Mouse (Mus musculus) CH12.LX (cell line): Measurements from ENCODE around the gene Gm20604.

ENCODE experiments used
- CHD2 ChIP-seq: IDR thresholded peaks from 2 replicates; pipeline ENCODE4 v1.6.1; 2011; ENCODE audit warnings: low read length, improper control_type of control experiment
- CTCF ChIP-seq, 2 experiments: IDR thresholded peaks in 1 of 2; conservative IDR thresholded peaks in 1 of 2; 2 replicates each; pipeline ENCODE4 v1.5.1; 2011 to 2012; ENCODE audit warnings: low read depth in 2 of 2, low read length in 2 of 2, improper control_type of control experiment in 1 of 2, inconsistent platforms in 1 of 2, mild to moderate bottlenecking in 1 of 2, moderate library complexity in 1 of 2
- ELF1 ChIP-seq: IDR thresholded peaks from 2 replicates; pipeline ENCODE4 v1.6.1; 2014; ENCODE audit warnings: low read depth, mild to moderate bottlenecking, inconsistent platforms, low read length, improper control_type of control experiment
- EP300 ChIP-seq: IDR thresholded peaks from 2 replicates; pipeline ENCODE4 v1.6.1; 2011; ENCODE audit warnings: low read length, improper control_type of control experiment
- GABPA ChIP-seq: IDR thresholded peaks from 2 replicates; pipeline ENCODE4 v1.6.1; 2012; ENCODE audit warnings: low read depth, low read length, improper control_type of control experiment, inconsistent platforms; ENCODE audit not compliant: insufficient replicate concordance
- HCFC1 ChIP-seq: IDR thresholded peaks from 2 replicates; pipeline ENCODE4 v1.6.1; 2012; ENCODE audit warnings: low read depth, mild to moderate bottlenecking, inconsistent platforms, low read length, improper control_type of control experiment
- NRF1 ChIP-seq: IDR thresholded peaks from 2 replicates; pipeline ENCODE4 v1.6.1; 2014; ENCODE audit warnings: low read depth, mild to moderate bottlenecking, inconsistent platforms, low read length, improper control_type of control experiment, moderate library complexity
- POLR2A ChIP-seq: IDR thresholded peaks from 2 replicates; pipeline ENCODE4 v1.6.1; 2011; ENCODE audit warnings: low read depth, mild to moderate bottlenecking, improper control_type of control experiment, low read length
- SIN3A ChIP-seq: IDR thresholded peaks from 2 replicates; pipeline ENCODE4 v1.6.1; 2012; ENCODE audit warnings: low read length, improper control_type of control experiment, inconsistent platforms
- USF1 ChIP-seq: IDR thresholded peaks from 2 replicates; pipeline ENCODE4 v1.6.1; 2014; ENCODE audit warnings: low read depth, mild to moderate bottlenecking, inconsistent platforms, low read length, improper control_type of control experiment
- ZC3H11A ChIP-seq: IDR thresholded peaks from 2 replicates; pipeline ENCODE4 v1.6.1; 2012; ENCODE audit warnings: low read depth, mild to moderate bottlenecking, inconsistent platforms, low read length, improper control_type of control experiment
- ZMIZ1 ChIP-seq: IDR thresholded peaks from 2 replicates; pipeline ENCODE4 v1.6.1; 2012; ENCODE audit warnings: low read depth, mild to moderate bottlenecking, inconsistent platforms, low read length, improper control_type of control experiment

- TF ChIP-seq POLR2A (no peak), USF1 (no peak), HCFC1 (no peak), NRF1 (no peak), ZC3H11A (no peak), CTCF (conservative IDR thresholded peaks at IDR 0.05 in 1 of 2, IDR thresholded peaks at IDR 0.05 in 1 of 2; ENCODE audit: low read depth in 2 of 2, low read length in 2 of 2) (no peak), ELF1 (no peak), CHD2 (no peak), SIN3A (no peak), EP300 (no peak), ZMIZ1 (no peak), GABPA (no peak)
Measured at GRCm38 (mm10) chr12:102729855-102730797, 28.3 kb downstream of the Gm20604 start.
